Mouse (Mus musculus) neural tube, embryonic 12.5 days (tissue): ENCODE measurements at regions not wholly inside any gene's neighbourhood (a gene's known extent, or its start where the extent isn't known, plus 50 kb on each side); places are given as distances from the start of the nearest gene placed in this dataset.

Experiments
- ATAC-seq: fragments of 200-750 bp; cut with Nextera tagmentation; 2 replicates; pipeline ENCODE4 v1.8.0; 2017; ENCODE audit warnings: low read depth, mild to moderate bottlenecking, moderate TSS enrichment, moderate library complexity; ENCODE audit not compliant: low FRiP score
- H3K27ac ChIP-seq: fragments of 300-500 bp; sonication (generic); 2 replicates; pipeline ENCODE4 v1.5.1; 2016
- H3K27me3 ChIP-seq: fragments of 300-500 bp; sonication (generic); replicated peaks from 2 replicates; pipeline ENCODE4 v1.6.1; 2016; ENCODE audit warnings: mild to moderate bottlenecking
- H3K36me3 ChIP-seq: fragments of 300-500 bp; sonication (generic); 2 replicates; pipeline ENCODE4 v1.6.1; 2016; ENCODE audit warnings: mild to moderate bottlenecking
- H3K4me1 ChIP-seq: fragments of 300-500 bp; sonication (generic); 2 replicates; pipeline ENCODE4 v1.6.1; 2016
- H3K4me2 ChIP-seq: fragments of 300-500 bp; sonication (generic); replicated peaks from 2 replicates; pipeline ENCODE4 v1.6.1; 2016; ENCODE audit warnings: mild to moderate bottlenecking
- H3K4me3 ChIP-seq: fragments of 300-500 bp; sonication (generic); 2 replicates; pipeline ENCODE4 v1.5.1; 2016
- H3K9ac ChIP-seq: fragments of 300-500 bp; sonication (generic); 2 replicates; pipeline ENCODE4 v1.6.1; 2016; ENCODE audit warnings: mild to moderate bottlenecking
- H3K9me3 ChIP-seq: fragments of 300-500 bp; sonication (generic); 2 replicates; pipeline ENCODE4 v1.6.1; 2016; ENCODE audit warnings: mild to moderate bottlenecking
- WGBS: fragments of 180-500 bp; shearing (Covaris S2); methylation state at CpG from one replicate; pipeline ENCODE4 v1.1.7; 2016; 5-methylcytosine and 5-hydroxymethylcytosine counted together

DNA sequence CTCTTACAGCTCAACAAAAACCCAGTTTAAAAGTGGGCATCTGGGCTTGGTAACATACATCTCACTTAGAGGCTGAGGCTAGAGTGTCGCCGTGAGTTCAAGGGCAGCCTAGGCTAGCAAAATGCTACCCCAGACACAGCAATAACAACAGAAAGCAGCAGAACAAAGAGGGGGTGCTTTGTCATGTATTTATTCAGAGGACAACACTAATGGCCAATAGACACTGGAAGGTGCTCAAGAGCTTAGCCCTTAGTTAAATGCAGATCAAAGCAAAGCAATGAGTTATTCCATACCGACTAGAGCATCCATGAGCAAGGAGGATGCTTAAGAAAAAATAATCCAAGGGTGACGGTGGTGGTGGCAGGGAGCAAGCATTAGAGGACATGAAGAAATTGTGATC lies 158.7 kb downstream of the Evx1 start:
- no peaks in the 10 kb centered on the region for H3K36me3 ChIP-seq

DNA sequence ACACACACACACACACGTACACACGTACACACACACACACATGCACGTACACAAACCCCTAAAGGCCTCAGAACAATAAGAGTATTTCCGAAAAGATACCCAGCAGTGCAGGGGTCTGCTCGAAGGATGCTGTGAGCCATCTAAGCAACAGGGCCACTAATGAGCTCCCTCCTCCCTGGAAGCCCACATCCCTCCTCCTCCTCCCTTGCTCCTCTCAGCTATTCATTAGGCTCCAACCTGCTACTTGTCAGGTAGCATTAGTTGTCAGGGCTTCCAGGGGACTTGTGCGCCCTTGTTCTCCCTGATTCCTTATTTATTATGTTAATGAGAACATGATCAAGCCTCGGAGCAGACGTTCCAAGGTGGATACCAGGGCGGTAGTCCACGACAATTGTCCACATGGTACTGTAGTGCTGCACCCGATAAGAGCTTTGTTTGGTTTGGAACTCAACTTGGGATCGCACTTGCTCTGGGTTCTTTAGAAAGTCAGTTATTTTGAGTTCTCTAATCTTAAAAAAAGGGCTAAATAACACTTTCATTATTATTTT lies 159.8 kb downstream of the Evx1 start:
- ATAC-seq = no peak
- no peak overlapping the region for H3K27ac ChIP-seq
- H3K4me2 ChIP-seq = no peak overlapping the region
- H3K9ac ChIP-seq = no peak overlapping the region
- H3K27me3 ChIP-seq = no peaks in the 10 kb centered on the region
- H3K36me3 ChIP-seq = no peaks in the 10 kb centered on the region
- H3K9me3 ChIP-seq = no peaks in the 10 kb centered on the region
- 0 out of 2 replicates have a peak, but pooled peaks cover 6% of the 10 kb centered on the region for H3K4me1 ChIP-seq
- H3K4me3 ChIP-seq = no peak overlapping the region
- WGBS = 80% methylated on average over 12 of the region's 12 CpGs

More for the DNA sequence above, 158.7 kb downstream of the Evx1 start:
- Histone ChIP-seq H3K4me2 (no peak overlapping the region), H3K4me1 (0 out of 2 replicates have a peak, but pooled peaks cover 6% of the 10 kb centered on the region), H3K9me3 (no peaks in the 10 kb centered on the region), H3K27ac (no peak overlapping the region), H3K9ac (no peak overlapping the region), H3K27me3 (no peaks in the 10 kb centered on the region), H3K4me3 (no peak overlapping the region)
- WGBS = 85% methylated on average over 4 of the region's 4 CpGs
- no peak for ATAC-seq

DNA sequence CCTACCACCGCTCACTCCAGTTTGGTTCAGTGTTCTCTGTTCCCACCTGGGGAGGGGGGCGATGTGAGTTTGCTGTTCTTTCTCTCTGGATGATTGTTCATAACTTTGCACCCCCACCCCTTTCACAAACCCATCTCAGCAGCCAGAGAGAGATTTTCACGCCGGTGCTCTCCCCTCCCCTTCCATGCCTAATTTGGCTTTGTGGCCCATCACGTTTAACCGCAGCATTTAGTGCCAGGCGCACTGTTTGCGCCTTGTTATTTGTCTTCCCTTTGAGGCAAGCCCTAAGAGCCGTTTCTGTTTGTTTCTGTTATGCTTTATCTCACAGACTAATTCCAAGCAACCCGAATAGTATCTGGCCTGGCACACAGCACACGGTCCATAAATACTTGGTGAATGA lies 160.6 kb downstream of the Evx1 start:
- ATAC-seq = no peak
- H3K27me3 ChIP-seq = no peaks in the 10 kb centered on the region
- WGBS = 37% methylated on average over 11 of the region's 11 CpGs
- no peaks in the 10 kb centered on the region for H3K9me3 ChIP-seq
- 0 out of 2 replicates have a peak, but pooled peaks cover 6% of the 10 kb centered on the region for H3K4me1 ChIP-seq
- no peaks in the 10 kb centered on the region for H3K36me3 ChIP-seq
- H3K4me2 ChIP-seq = peak overlapping the region; percentile 25; the same call in 1 of the 2 replicates
- H3K4me3 ChIP-seq = no peak overlapping the region
- H3K27ac ChIP-seq = no peak overlapping the region
- H3K9ac ChIP-seq = no peak overlapping the region

DNA sequence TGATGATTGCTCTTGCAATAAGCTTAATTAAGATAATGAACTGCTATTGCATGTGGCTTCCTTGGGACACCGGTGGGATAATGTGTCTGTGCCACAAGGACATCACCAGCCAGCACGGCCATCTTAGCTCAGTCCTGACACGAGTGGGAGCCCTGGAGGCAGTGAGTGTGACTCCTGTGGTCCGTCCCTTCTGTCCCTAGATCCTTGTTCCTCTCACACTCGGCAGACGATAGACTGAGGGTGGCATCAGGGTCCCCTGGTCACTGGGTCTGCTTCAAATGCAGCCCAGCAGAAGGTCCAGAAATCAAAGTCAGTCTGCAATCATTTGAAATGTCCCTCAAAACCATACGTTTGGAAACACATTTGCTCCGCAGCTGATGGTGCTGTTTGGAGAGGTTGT lies 162.4 kb downstream of the Evx1 start:
- no peak overlapping the region for H3K4me2 ChIP-seq
- no peaks in the 10 kb centered on the region for H3K9me3 ChIP-seq
- H3K4me1 ChIP-seq = 0 out of 2 replicates have a peak, but pooled peaks cover 6% of the 10 kb centered on the region
- no peaks in the 10 kb centered on the region for H3K36me3 ChIP-seq
- no peak overlapping the region for H3K4me3 ChIP-seq
- ATAC-seq = no peak
- WGBS = 84% methylated on average over 8 of the region's 8 CpGs
- H3K9ac ChIP-seq = no peak overlapping the region
- H3K27ac ChIP-seq = no peak overlapping the region
- H3K27me3 ChIP-seq = no peaks in the 10 kb centered on the region

DNA sequence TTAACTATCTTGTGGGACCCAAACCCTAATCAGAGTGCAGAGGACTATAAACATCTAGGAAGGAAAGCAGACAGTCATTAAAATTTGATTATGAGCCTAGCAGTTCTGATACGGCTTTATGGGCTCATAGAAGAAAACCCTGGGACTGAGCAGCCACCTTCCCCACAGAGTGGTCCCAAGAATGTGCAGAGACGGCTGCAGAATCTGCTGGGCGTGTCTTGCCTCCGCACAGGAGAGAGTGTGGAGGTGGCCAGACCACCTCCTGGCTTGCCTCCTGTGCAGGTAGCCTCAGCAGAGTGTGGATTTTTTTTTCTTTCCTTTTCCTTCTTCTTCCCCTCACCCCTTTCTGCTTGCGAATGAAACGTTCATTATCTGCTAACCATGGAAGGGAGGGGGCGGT lies 163.3 kb downstream of the Hibadh start:
- H3K4me2 ChIP-seq = no peak overlapping the region
- no peaks in the 10 kb centered on the region for H3K27me3 ChIP-seq
- ATAC-seq = no peak
- 61% methylated on average over 7 of the region's 7 CpGs for WGBS
- no peaks in the 10 kb centered on the region for H3K36me3 ChIP-seq
- no peak overlapping the region for H3K4me3 ChIP-seq
- H3K9ac ChIP-seq = no peak overlapping the region
- no peak overlapping the region for H3K27ac ChIP-seq
- H3K4me1 ChIP-seq = 0 out of 2 replicates have a peak, but pooled peaks cover 6% of the 10 kb centered on the region
- no peaks in the 10 kb centered on the region for H3K9me3 ChIP-seq

DNA sequence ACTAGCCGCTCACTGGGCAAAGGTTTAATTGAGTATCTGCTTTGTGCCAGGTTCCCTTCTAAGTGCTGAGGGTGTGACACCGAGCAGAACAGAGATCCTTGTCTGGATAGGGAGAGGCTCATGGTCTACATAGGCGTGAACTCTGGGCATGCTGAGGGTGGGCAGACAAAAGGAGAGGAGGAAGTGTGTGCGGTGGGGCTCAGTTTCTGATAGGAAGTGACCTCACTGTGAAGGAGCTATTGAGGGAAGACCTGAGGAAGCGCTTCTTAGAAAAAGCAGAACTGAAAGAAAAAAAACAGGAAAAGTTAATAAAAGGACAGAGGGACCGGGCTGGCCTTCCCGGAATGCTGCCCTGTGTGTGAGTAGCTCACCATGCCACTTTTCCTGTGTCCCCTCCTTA lies 162.8 kb downstream of the Hibadh start:
- no peak overlapping the region for H3K27ac ChIP-seq
- 83% methylated on average over 7 of the region's 7 CpGs for WGBS
- no peak overlapping the region for H3K4me3 ChIP-seq
- H3K36me3 ChIP-seq = no peaks in the 10 kb centered on the region
- H3K27me3 ChIP-seq = no peaks in the 10 kb centered on the region
- no peak for ATAC-seq
- 0 out of 2 replicates have a peak, but pooled peaks cover 6% of the 10 kb centered on the region for H3K4me1 ChIP-seq
- no peaks in the 10 kb centered on the region for H3K9me3 ChIP-seq
- H3K4me2 ChIP-seq = no peak overlapping the region
- no peak overlapping the region for H3K9ac ChIP-seq

DNA sequence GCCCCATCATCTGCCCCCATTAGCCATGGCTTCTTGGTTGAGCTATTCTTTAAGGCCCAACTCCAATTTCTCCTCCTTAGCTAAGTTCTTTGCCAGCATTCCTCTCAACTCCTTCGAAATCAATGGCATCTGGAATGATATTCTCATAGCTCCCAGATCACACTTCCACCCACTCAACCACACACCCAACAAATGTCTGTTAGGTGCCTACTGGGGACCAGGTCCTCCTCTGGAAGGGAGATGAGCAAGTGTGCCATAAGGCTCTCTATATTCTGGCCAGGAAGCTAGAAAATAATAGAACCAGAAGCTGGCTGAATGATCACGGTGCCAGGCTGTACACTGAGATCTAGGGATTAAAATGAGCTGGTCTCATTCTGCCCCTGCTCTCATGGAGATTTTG lies 161.6 kb downstream of the Hibadh start:
- ATAC-seq = no peak
- 0 out of 2 replicates have a peak, but pooled peaks cover 5% of the 10 kb centered on the region for H3K4me1 ChIP-seq
- no peaks in the 10 kb centered on the region for H3K27me3 ChIP-seq
- H3K9ac ChIP-seq = no peak overlapping the region
- H3K27ac ChIP-seq = no peak overlapping the region
- no peak overlapping the region for H3K4me2 ChIP-seq
- whole genome bisulfite sequencing = 89% methylated on average over 2 of the region's 2 CpGs
- H3K36me3 ChIP-seq = no peaks in the 10 kb centered on the region
- no peak overlapping the region for H3K4me3 ChIP-seq
- no peaks in the 10 kb centered on the region for H3K9me3 ChIP-seq

DNA sequence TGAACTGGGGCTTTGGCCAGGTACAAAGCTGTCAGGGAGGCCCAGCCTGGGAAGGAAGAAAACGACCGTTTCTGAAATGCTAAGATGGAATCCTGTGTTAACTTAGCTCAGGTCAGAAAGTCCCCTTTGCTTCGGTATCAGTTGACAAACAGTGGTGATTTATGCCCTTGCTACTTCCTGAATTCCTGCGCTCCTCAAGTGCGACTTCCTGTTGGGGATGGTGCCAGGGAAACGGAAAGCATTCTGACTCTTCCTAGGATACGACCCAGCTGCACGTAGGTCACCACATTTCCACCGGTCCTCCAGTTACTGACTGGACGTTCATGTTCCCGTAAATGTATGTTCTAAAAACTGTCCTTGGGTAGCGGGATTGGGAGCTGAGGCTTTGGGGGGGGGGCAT lies 161.0 kb downstream of the Hibadh start:
- H3K27me3 ChIP-seq = no peaks in the 10 kb centered on the region
- H3K27ac ChIP-seq = no peak overlapping the region
- H3K4me1 ChIP-seq = 0 out of 2 replicates have a peak, but pooled peaks cover under 1% of the 10 kb centered on the region
- no peak for ATAC-seq
- H3K36me3 ChIP-seq = no peaks in the 10 kb centered on the region
- no peak overlapping the region for H3K9ac ChIP-seq
- H3K9me3 ChIP-seq = no peaks in the 10 kb centered on the region
- H3K4me2 ChIP-seq = no peak overlapping the region
- H3K4me3 ChIP-seq = no peak overlapping the region
- 68% methylated on average over 12 of the region's 12 CpGs for WGBS

DNA sequence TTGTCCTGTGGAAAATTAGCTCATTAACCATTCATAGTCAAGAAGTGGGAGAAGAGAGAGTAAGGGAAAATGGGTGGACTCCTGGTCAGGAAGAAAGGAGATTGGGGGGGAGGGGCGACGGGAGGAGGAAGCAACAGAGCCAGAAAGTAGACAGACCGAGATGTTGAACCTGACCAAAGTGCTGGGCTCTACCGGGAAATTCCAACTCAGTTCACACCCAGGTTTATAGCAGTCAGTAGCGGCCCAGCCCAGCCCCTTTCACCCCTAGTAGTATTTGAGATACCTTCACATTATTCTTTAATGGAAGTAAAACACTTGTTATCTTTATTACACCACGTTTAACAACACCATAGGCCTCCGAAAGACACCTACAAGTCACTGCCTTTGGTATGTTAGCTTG lies 158.2 kb downstream of the Hibadh start:
- no peak overlapping the region for H3K27ac ChIP-seq
- WGBS = 66% methylated on average over 7 of the region's 7 CpGs
- no peaks in the 10 kb centered on the region for H3K36me3 ChIP-seq
- H3K4me1 ChIP-seq = peaks cover 7% of the 10 kb centered on the region
- no peak overlapping the region for H3K4me2 ChIP-seq
- no peak overlapping the region for H3K9ac ChIP-seq
- no peak overlapping the region for H3K4me3 ChIP-seq
- no peak for ATAC-seq
- H3K9me3 ChIP-seq = no peaks in the 10 kb centered on the region
- no peaks in the 10 kb centered on the region for H3K27me3 ChIP-seq

DNA sequence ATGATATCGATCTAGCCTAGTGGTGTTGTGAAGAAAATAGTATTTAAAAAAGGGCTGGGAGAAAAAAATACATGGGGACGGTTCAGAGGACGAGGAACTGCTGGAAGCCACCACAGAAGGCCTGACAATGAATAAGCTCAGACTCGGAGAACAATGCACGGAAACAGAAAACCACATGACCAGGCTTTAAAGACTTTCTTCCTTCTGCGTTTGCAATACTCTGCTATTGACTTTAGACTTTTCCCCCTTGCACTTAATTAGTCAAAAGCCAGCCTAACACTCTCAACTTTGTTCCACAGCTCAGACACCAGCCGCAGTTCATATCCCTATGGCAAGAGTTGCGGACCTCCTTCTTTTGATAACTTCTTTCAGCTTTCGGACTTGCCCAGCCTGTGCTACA lies 154.0 kb downstream of the Hibadh start:
- H3K9ac ChIP-seq = no peak overlapping the region
- H3K4me1 ChIP-seq = peaks cover 7% of the 10 kb centered on the region
- no peak overlapping the region for H3K4me3 ChIP-seq
- no peaks in the 10 kb centered on the region for H3K27me3 ChIP-seq
- 70% methylated on average over 9 of the region's 9 CpGs for WGBS
- no peaks in the 10 kb centered on the region for H3K9me3 ChIP-seq
- no peaks in the 10 kb centered on the region for H3K36me3 ChIP-seq
- no peak for ATAC-seq
- no peak overlapping the region for H3K4me2 ChIP-seq
- no peak overlapping the region for H3K27ac ChIP-seq

DNA sequence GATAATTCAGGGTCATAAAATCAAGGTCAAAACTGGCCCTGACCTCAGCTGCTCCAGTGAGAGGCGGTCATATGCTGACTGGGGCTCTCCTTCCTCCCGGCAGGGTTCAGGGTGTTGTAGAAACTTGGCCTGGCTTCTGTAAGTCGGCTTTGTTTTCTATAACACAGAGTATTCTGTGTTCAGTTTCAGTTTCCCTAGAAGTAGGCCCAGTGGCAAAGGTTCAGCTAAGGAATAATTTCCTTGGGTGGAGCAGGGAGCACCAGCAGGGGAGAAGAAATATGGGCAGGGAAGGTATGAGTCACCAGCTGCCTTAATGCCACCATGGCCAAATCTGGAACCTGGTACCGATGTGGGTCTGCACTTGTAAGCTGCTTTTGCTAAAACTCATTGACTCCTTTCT lies 153.5 kb downstream of the Hibadh start:
- no peak overlapping the region for H3K4me3 ChIP-seq
- H3K36me3 ChIP-seq = no peaks in the 10 kb centered on the region
- H3K4me2 ChIP-seq = no peak overlapping the region
- no peak overlapping the region for H3K9ac ChIP-seq
- no peaks in the 10 kb centered on the region for H3K9me3 ChIP-seq
- peaks cover 7% of the 10 kb centered on the region for H3K4me1 ChIP-seq
- no peak for ATAC-seq
- 64% methylated on average over 4 of the region's 4 CpGs for WGBS
- no peak overlapping the region for H3K27ac ChIP-seq
- no peaks in the 10 kb centered on the region for H3K27me3 ChIP-seq

DNA sequence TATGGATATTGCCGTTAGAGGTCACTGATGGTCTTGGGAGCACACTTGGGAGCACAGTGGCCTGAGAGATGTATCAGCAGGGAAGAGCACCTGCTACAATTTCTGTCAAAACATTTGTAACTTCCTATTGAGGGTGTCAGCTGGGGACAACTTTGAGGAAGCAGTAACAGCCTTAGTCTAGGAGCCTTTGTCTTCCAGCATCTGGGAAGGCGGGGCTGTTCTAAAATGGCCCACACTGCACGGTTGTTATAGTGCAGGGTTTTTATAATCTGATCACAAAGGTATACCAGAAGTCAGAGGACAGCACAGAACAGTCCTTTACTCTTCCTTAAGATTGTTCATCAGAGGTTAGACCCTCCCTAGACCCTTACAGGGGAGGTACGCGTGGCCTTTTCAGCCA lies 152.3 kb downstream of the Hibadh start:
- no peaks in the 10 kb centered on the region for H3K36me3 ChIP-seq
- peaks cover 7% of the 10 kb centered on the region for H3K4me1 ChIP-seq
- H3K9me3 ChIP-seq = no peaks in the 10 kb centered on the region
- WGBS = 90% methylated on average over 5 of the region's 5 CpGs
- H3K4me3 ChIP-seq = no peak overlapping the region
- H3K27ac ChIP-seq = no peak overlapping the region
- ATAC-seq = no peak
- H3K4me2 ChIP-seq = no peak overlapping the region
- H3K9ac ChIP-seq = no peak overlapping the region
- no peaks in the 10 kb centered on the region for H3K27me3 ChIP-seq

DNA sequence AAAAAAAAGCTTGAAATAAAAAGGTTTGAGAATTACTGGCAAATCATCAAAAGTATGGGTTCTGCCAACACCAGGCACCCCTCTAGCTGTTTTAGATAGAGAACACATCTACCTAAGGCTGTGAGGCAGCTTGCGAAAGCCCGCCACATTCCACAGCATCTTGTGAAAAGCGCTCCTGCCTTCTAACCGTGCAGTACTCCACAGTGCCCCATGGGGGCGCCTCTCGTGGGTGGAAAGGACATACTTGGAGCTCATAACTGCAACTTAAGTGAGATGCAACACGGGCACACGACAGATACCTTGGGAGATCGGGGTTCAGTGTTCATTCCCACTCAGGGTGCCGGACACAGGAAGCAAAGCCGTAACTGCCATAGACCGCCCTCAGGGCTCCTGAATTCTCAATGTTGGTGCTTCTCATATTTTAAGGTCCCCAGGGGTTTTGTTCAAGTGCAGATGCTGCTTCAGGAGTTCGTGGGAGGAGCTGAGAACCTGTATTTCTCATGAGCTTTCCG lies 149.9 kb downstream of the Hibadh start:
- Histone ChIP-seq H3K27me3 (no peaks in the 10 kb centered on the region), H3K4me2 (no peak overlapping the region), H3K9me3 (no peaks in the 10 kb centered on the region), H3K4me3 (no peak overlapping the region), H3K4me1 (no peaks in the 10 kb centered on the region), H3K27ac (no peak overlapping the region), H3K36me3 (no peaks in the 10 kb centered on the region), H3K9ac (no peak overlapping the region)
- WGBS = 78% methylated on average over 14 of the region's 14 CpGs
- no peak for ATAC-seq
